Mouse (Mus musculus) midbrain, postnatal 0 days (tissue): ENCODE results near the gene Teddm2. TPM values are rescaled to one million over a fixed set of nuclear protein-coding genes. Genes with fewer than 3 reads are reported as not detected.

Experiments used
- ATAC-seq: fragments of 200-750 bp; cut with Nextera tagmentation; 2 replicates; pipeline ENCODE4 v1.8.0; 2017; ENCODE audit warnings: moderate number of reproducible peaks, mild to moderate bottlenecking, moderate TSS enrichment, moderate library complexity; ENCODE audit not compliant: low FRiP score
- DNase-seq: peaks from one replicate; pipeline ENCODE4 v3.0.0-alpha.2; 2015; ENCODE audit warnings: low spot score
- H3K27ac ChIP-seq: fragments of 300-500 bp; sonication (generic); 2 replicates; pipeline ENCODE4 v1.5.1; 2014; ENCODE audit warnings: low read depth, mild to moderate bottlenecking, low read length, mixed read lengths
- H3K27me3 ChIP-seq: fragments of 300-500 bp; sonication (generic); 2 replicates; pipeline ENCODE4 v1.6.1; 2014; ENCODE audit warnings: low read length, control low read depth, mixed read lengths; ENCODE audit not compliant: insufficient read depth
- H3K36me3 ChIP-seq: fragments of 300-500 bp; sonication (generic); 2 replicates; pipeline ENCODE4 v1.6.1; 2014; ENCODE audit warnings: low read length, control low read depth, mixed read lengths; ENCODE audit not compliant: insufficient read depth
- H3K4me1 ChIP-seq: fragments of 300-500 bp; sonication (generic); 2 replicates; pipeline ENCODE4 v1.6.1; 2014; ENCODE audit warnings: mild to moderate bottlenecking, control low read depth, antibody characterized with exemption, low read length, mixed read lengths; ENCODE audit not compliant: insufficient read depth
- H3K4me2 ChIP-seq: fragments of 300-500 bp; sonication (generic); 2 replicates; pipeline ENCODE4 v1.6.1; 2014; ENCODE audit warnings: low read depth, mild to moderate bottlenecking, low read length, mixed read lengths; ENCODE audit not compliant: poor library complexity, severe bottlenecking
- H3K4me3 ChIP-seq: fragments of 300-500 bp; sonication (generic); 2 replicates; pipeline ENCODE4 v1.5.1; 2014; ENCODE audit warnings: low read depth, mild to moderate bottlenecking, low read length, moderate library complexity
- H3K9ac ChIP-seq: fragments of 300-500 bp; sonication (generic); replicated peaks from 2 replicates; pipeline ENCODE4 v1.6.1; 2014; ENCODE audit warnings: mild to moderate bottlenecking, low read length, moderate library complexity, mixed read lengths; ENCODE audit not compliant: poor library complexity, severe bottlenecking
- H3K9me3 ChIP-seq: fragments of 300-500 bp; sonication (generic); 2 replicates; pipeline ENCODE4 v1.6.1; 2016; ENCODE audit warnings: low read length, control low read depth
- CTCF ChIP-seq: IDR thresholded peaks from 2 replicates; pipeline ENCODE4 v1.5.1; 2016; ENCODE audit warnings: antibody characterized with exemption, mild to moderate bottlenecking
- WGBS: fragments of 180-500 bp; shearing (Covaris S2); extraction: QIAGEN DNeasy Blood & Tissue Kit; methylation state at CpG from one replicate; pipeline ENCODE4 v1.1.7; 2014; 5-methylcytosine and 5-hydroxymethylcytosine counted together
- microRNA-seq: library from miRNA; unstranded; fragments of <30 nt; microRNA quantifications from one replicate; pipeline ENCODE4, GENCODE M21; 2016; ENCODE audit warnings: borderline number of aligned reads
- polyA plus RNA-seq: library from polyadenylated mRNA; unstranded; fragments of >200 nt; fragmentation: Nextera tagmentation; extraction: Ambion mirVana; gene quantifications from 2 replicates; pipeline ENCODE4 v1.2.1, GENCODE M21; 2015
- total RNA-seq: library from RNA; depleted of rRNA; stranded (reverse); fragments of >200 nt; gene quantifications from 2 replicates; pipeline ENCODE4 v1.2.3, GENCODE M21; 2014; rRNA removed

The Teddm2 gene
- total and polyA plus RNA-seq, 2 experiments from 2014 or later: 0.66 to 1.7 TPM

DNA sequence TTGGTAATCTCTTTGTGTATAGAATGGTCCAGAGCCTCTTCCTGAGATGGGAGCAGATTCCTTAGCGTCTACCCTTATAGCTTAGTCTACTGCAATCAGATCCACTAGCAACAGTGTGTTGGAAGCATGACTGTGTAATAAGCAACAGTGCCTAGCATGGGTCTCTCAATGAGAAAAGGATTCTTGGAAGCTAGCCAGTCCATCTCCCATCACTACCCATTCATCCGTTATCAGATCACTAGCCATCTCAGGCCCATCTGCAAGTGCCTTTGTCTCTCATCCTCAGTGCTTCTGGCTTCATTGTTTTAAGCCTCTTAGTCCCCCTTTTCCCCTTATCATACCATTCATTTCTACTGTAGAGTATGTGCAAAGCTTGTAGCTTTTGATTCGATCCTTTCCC, 79.8 kb downstream of the Teddm2 start:
- peak; percentile 71 for DNase-seq

DNA sequence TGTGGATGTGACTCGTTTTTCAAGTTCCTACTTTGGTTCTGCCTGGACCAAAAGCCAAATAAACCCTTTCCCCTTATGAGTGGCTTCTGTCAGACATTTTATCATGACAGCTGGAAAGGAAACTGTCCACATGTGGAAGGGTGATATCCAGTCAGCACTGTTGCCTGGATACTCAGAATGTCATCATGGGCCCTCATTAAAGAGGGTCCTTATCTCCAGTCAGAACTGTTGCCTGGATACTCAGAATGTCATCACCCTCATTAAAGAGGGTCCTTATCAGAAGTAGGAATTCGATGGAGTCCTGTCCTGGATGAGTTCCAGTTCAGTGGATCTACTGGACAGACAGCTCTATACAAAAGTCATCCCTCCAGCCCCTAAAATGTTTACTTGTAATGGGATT, 85.8 kb downstream of the Teddm2 start:
- 52% methylated on average over 2 of the region's 2 CpGs for WGBS
- Histone ChIP-seq H3K9ac (no peak overlapping the region), H3K27ac (no peak overlapping the region), H3K36me3 (no peaks in the 10 kb centered on the region), H3K4me1 (no peaks in the 10 kb centered on the region), H3K27me3 (no peaks in the 10 kb centered on the region; the same call in 1 of the 2 replicates), H3K9me3 (no peaks in the 10 kb centered on the region), H3K4me2 (no peak overlapping the region), H3K4me3 (no peak overlapping the region)
- DNase-seq (no peak), ATAC-seq (no peak)
- TF ChIP-seq CTCF: no peak

More for the DNA sequence above, 79.8 kb downstream of the Teddm2 start:
- no peaks in the 10 kb centered on the region for H3K9me3 ChIP-seq
- TF ChIP-seq CTCF: no peak
- no peak for ATAC-seq
- H3K4me2 ChIP-seq: no peak overlapping the region
- WGBS: 70% methylated on average over 3 of the region's 3 CpGs
- H3K27me3 ChIP-seq: no peaks in the 10 kb centered on the region; the same call in 1 of the 2 replicates
- no peak overlapping the region for H3K27ac ChIP-seq
- H3K9ac ChIP-seq: no peak overlapping the region
- no peaks in the 10 kb centered on the region for H3K36me3 ChIP-seq
- H3K4me1 ChIP-seq: no peaks in the 10 kb centered on the region
- no peak overlapping the region for H3K4me3 ChIP-seq

DNA sequence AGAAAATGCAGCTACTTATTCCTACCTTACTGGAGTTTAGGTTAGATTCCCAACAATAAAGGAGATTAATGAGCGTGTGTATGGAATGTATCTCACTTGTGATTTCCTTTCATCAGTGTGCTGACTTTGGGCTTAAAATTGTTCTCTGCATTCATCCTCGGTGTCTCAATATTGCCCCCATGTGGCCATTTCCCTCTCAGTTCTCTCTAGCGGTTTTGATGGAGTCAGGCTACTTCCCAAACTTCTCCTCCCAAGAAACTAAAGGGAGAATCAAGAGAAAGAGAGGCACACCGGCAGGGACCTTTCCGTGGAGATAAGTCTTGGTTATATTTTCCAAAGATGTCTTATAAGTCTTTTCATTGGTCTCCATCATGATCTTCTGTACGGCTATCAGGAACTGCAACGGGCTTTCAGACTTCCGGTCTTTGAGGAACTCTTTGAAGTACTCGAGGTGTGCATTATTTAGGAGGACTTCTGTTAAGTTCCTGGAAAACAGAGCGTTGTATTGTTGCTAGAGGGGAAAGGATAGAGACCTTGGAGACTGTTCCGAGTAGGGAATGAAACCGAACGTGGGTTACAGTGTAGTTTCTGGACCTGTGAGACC, 92.5 kb downstream of the Teddm2 start:
- Histone ChIP-seq H3K4me2 (no peak overlapping the region), H3K9me3 (no peaks in the 10 kb centered on the region), H3K9ac (no peak overlapping the region), H3K27me3 (no peaks in the 10 kb centered on the region), H3K4me3 (no peak overlapping the region), H3K27ac (no peak overlapping the region), H3K36me3 (no peaks in the 10 kb centered on the region), H3K4me1 (no peaks in the 10 kb centered on the region)
- peak; percentile 79 for TF ChIP-seq CTCF
- 48% methylated on average over 13 of the region's 13 CpGs for WGBS
- ATAC-seq (no peak), DNase-seq (peak; percentile 44)

DNA sequence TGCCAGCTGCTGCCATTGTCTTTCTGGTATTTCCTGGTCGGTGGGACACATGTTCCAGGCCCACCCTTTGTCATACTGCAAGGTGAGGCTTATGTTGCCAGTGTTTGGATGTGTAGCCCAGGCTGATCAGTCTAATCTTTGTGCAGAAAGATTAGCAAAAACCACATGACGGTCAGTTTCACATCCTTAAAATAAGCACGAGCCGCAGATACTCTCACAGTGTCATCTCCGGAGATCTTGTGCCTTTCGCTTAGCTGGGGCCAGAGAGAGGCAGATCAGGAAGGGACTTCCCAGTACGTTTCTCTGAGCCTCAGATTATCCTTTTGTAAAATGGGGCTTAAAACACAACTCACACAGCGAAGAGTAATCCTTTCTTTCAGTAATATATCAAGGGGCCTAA, 96.5 kb downstream of the Teddm2 start:
- H3K27ac ChIP-seq: no peak overlapping the region
- 42% methylated on average over 8 of the region's 8 CpGs for WGBS

DNA sequence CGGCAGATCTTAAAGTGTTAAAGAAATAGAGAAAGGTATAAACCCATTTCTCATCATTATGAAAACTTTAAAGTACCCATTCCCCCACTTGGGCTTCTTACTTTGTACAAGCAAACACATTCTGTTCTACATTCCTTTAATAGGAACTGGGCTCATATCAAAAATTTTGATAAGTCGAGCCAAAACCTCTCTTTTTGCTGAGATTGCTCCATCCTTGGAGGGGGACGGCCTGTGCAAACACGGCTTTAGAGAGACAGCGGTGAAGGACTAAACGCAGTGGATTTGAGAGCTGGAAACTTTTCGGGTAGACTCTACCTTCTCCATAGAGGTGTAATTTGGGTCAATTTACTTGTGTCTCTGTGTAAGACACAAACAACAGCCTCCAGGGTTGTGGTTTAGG, 97.3 kb downstream of the Teddm2 start:
- DNase-seq (no peak), ATAC-seq (no peak)
- Histone ChIP-seq H3K27ac (no peak overlapping the region), H3K9me3 (no peaks in the 10 kb centered on the region), H3K4me1 (no peaks in the 10 kb centered on the region), H3K4me3 (no peak overlapping the region), H3K27me3 (no peaks in the 10 kb centered on the region), H3K36me3 (no peaks in the 10 kb centered on the region), H3K9ac (no peak overlapping the region), H3K4me2 (no peak overlapping the region)
- no peak for TF ChIP-seq CTCF
- WGBS: 86% methylated on average over 7 of the region's 7 CpGs

More for the DNA sequence above, 96.5 kb downstream of the Teddm2 start:
- Histone ChIP-seq H3K4me3 (no peak overlapping the region), H3K9ac (no peak overlapping the region), H3K4me2 (no peak overlapping the region), H3K27me3 (no peaks in the 10 kb centered on the region), H3K4me1 (no peaks in the 10 kb centered on the region), H3K36me3 (no peaks in the 10 kb centered on the region), H3K9me3 (no peaks in the 10 kb centered on the region)
- no peak for ATAC-seq
- DNase-seq: no peak
- TF ChIP-seq CTCF: no peak

Small RNA genes within 50 kb of the gene (microRNA-seq; reads per million reads assigned to microRNA genes)
- 15.7 reads per million, percentile 27 among the genes with 10 or more reads in this experiment for gene Mir8114

Other genes starting within 250 kb of the Teddm2 start
- 40.7 and 68.0 TPM in 2 replicates for gene Rgs8, start 247.2 kb downstream of the Teddm2 start, total RNA-seq
- gene Rgs8, start 247.2 kb downstream of the Teddm2 start, polyA plus RNA-seq: 31.1 and 32.1 TPM in 2 replicates
- gene Rgs16, start 159.9 kb downstream of the Teddm2 start, total RNA-seq: 7.2 and 7.6 TPM in 2 replicates
- gene Rgs16, start 159.9 kb downstream of the Teddm2 start, polyA plus RNA-seq: 9.7 and 10.7 TPM in 2 replicates
- gene Rnasel, start 150.8 kb downstream of the Teddm2 start, total RNA-seq: 22.1 and 29.3 TPM in 2 replicates
- gene Rnasel, start 150.8 kb downstream of the Teddm2 start, polyA plus RNA-seq: 15.7 and 17.4 TPM in 2 replicates
- gene Rgsl1, start 56.1 kb downstream of the Teddm2 start, total RNA-seq: 0.05 TPM in 1 of 2 replicates, not detected in the other
- gene Rgsl1, start 56.1 kb downstream of the Teddm2 start, polyA plus RNA-seq: 0.12 and 0.18 TPM in 2 replicates
- not detected in 2 replicates for gene Teddm1b, start 25.9 kb downstream of the Teddm2 start, total RNA-seq
- 0.21 and 0.22 TPM in 2 replicates for gene Teddm1b, start 25.9 kb downstream of the Teddm2 start, polyA plus RNA-seq
- gene Teddm1a, start 8.5 kb downstream of the Teddm2 start, total RNA-seq: not detected in 2 replicates
- not detected in 2 replicates for gene Teddm1a, start 8.5 kb downstream of the Teddm2 start, polyA plus RNA-seq
- gene Glul, start 284 bp downstream of the Teddm2 start, total RNA-seq: 312 and 330 TPM in 2 replicates
- gene Glul, start 284 bp downstream of the Teddm2 start, polyA plus RNA-seq: 237 and 250 TPM in 2 replicates